Mouse (Mus musculus): Measurements from ENCODE around the gene Rasgef1b. TPM values are rescaled to one million over a fixed set of nuclear protein-coding genes. Genes with fewer than 3 reads are reported as not detected.

Rasgef1b gene
- polyA plus RNA-seq, 1 experiment: 0.26 TPM

DNA sequence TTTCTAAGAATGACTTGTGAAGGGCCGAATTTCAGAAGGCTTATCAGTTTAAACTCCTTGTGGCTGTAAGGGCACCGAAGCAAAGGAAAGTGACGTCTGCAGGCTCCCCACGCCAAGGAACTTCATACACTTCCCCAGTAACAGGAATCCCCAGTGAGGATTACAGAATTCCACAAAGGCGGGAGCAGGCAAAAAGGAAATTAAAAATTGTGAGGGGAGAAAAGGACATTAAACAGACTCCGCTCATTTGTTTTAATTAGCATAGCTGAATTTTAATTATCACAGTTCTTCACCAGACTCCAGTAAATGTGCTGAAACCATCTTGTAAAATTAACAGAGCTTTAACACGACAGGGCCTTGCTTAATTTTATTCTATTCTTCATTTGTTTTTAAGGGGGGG, 17.2 kb upstream of the Rasgef1b start:
- no peak overlapping the region for H3K4me2 ChIP-seq (ENCODE audit: low read depth)
- no peak overlapping the region for H3K4me3 ChIP-seq
- no peaks in the 10 kb centered on the region for H3K27me3 ChIP-seq (ENCODE audit: control insufficient read depth, insufficient read depth, insufficient read length)
- H3ac ChIP-seq (ENCODE audit: control insufficient read depth, insufficient read length): no peak overlapping the region
- H3K79me2 ChIP-seq (ENCODE audit: control insufficient read depth, insufficient read depth): no peaks in the 10 kb centered on the region
- TF ChIP-seq MYOD1 (IDR thresholded peaks at IDR 0.05; ENCODE audit: control insufficient read depth in 1 of 3, insufficient read length in 2 of 3, low read depth in 2 of 3) (no peak), TCF12 (IDR thresholded peaks at IDR 0.05; ENCODE audit: insufficient read depth, poor library complexity, severe bottlenecking) (no peak), POLR2AphosphoS2 (IDR thresholded peaks at IDR 0.05; ENCODE audit: insufficient read length, low read depth) (no peak), MYOG (IDR thresholded peaks at IDR 0.05; ENCODE audit: control insufficient read depth in 1 of 3, insufficient read depth in 1 of 3, insufficient read length in 2 of 3, low read depth in 2 of 3) (no peak), SRF (IDR thresholded peaks at IDR 0.05; ENCODE audit: control insufficient read depth, insufficient read length, low read depth) (no peak), POLR2A (IDR thresholded peaks at IDR 0.05; ENCODE audit: insufficient read length, low read depth) (no peak), REST (IDR thresholded peaks at IDR 0.05; ENCODE audit: insufficient read depth, insufficient read length) (no peak), USF1 (IDR thresholded peaks at IDR 0.05; ENCODE audit: low read depth) (no peak), MAX (IDR thresholded peaks at IDR 0.05; ENCODE audit: low read depth) (no peak), E2F4 (IDR thresholded peaks at IDR 0.05; ENCODE audit: insufficient read depth) (no peak), CEBPB (IDR thresholded peaks at IDR 0.05; ENCODE audit: insufficient read depth, poor library complexity, severe bottlenecking) (no peak), TCF3 (IDR thresholded peaks at IDR 0.05; ENCODE audit: insufficient read length, low read depth) (no peak)
- no peaks in the 10 kb centered on the region for H3K36me3 ChIP-seq (ENCODE audit: control insufficient read depth, insufficient read depth)

DNA sequence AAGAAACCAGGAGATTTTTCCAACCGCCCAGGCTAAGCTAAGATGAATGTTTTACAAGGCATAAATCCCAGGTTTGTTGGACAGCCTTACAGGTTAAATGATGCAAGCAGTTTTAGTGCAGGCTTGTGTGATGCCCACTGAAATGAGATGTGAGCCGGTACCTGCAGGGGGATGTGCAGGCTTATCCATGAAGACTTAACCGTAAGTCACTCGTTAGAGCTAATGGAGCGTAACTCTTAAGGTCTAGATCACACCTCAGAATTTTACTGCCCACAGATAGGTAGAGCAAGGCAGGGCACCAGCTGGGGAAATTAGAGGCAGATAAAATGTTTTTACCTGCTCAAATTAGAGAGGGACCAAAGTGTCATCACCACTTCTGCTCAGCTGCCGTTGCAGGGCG, 14.0 kb upstream of the Rasgef1b start:
- Histone ChIP-seq H3K36me3 (ENCODE audit: control insufficient read depth, insufficient read depth) (no peaks in the 10 kb centered on the region), H3K27me3 (ENCODE audit: control insufficient read depth, insufficient read depth, insufficient read length) (no peaks in the 10 kb centered on the region), H3K79me2 (ENCODE audit: control insufficient read depth, insufficient read depth) (no peaks in the 10 kb centered on the region), H3K4me3 (no peak overlapping the region), H3ac (ENCODE audit: control insufficient read depth, insufficient read length) (no peak overlapping the region), H3K4me2 (ENCODE audit: low read depth) (no peak overlapping the region)
- TF ChIP-seq TCF12 (IDR thresholded peaks at IDR 0.05; ENCODE audit: insufficient read depth, poor library complexity, severe bottlenecking) (no peak), MYOD1 (IDR thresholded peaks at IDR 0.05; ENCODE audit: control insufficient read depth in 1 of 3, insufficient read length in 2 of 3, low read depth in 2 of 3) (no peak), TCF3 (IDR thresholded peaks at IDR 0.05; ENCODE audit: insufficient read length, low read depth) (no peak), E2F4 (IDR thresholded peaks at IDR 0.05; ENCODE audit: insufficient read depth) (no peak), MAX (IDR thresholded peaks at IDR 0.05; ENCODE audit: low read depth) (no peak), POLR2A (IDR thresholded peaks at IDR 0.05; ENCODE audit: insufficient read length, low read depth) (no peak)

DNA sequence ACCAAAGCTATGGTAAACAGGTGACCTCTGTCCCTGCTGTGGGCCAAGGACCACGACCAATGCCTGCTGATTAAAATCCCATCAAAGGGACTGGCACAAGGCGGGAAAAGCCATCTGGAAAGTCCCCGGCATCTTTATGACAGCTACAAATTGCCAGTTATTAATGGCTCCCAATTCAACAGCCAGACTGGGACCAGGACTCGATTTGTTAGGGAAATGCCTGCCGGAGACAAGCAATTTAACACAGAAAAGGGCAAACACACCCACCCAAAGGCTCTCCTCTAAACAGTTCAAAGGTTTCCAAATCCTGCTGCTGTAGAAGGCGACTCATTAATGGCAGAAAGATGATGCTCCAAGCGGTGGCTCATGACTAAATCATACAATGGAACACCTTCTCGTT, 13.2 kb upstream of the Rasgef1b start:
- Histone ChIP-seq H3K79me2 (ENCODE audit: control insufficient read depth, insufficient read depth) (no peaks in the 10 kb centered on the region), H3K4me2 (ENCODE audit: low read depth) (no peak overlapping the region), H3ac (ENCODE audit: control insufficient read depth, insufficient read length) (no peak overlapping the region), H3K27me3 (ENCODE audit: control insufficient read depth, insufficient read depth, insufficient read length) (no peaks in the 10 kb centered on the region), H3K4me3 (no peak overlapping the region), H3K36me3 (ENCODE audit: control insufficient read depth, insufficient read depth) (no peaks in the 10 kb centered on the region)
- TF ChIP-seq TCF12 (IDR thresholded peaks at IDR 0.05; ENCODE audit: insufficient read depth, poor library complexity, severe bottlenecking) (no peak), SRF (IDR thresholded peaks at IDR 0.05; ENCODE audit: control insufficient read depth, insufficient read length, low read depth) (no peak), CEBPB (IDR thresholded peaks at IDR 0.05; ENCODE audit: insufficient read depth, poor library complexity, severe bottlenecking) (no peak), MAX (IDR thresholded peaks at IDR 0.05; ENCODE audit: low read depth) (no peak), MYOD1 (IDR thresholded peaks at IDR 0.05; ENCODE audit: control insufficient read depth in 1 of 3, insufficient read length in 2 of 3, low read depth in 2 of 3) (no peak), POLR2AphosphoS2 (IDR thresholded peaks at IDR 0.05; ENCODE audit: insufficient read length, low read depth) (no peak), TCF3 (IDR thresholded peaks at IDR 0.05; ENCODE audit: insufficient read length, low read depth) (no peak), E2F4 (IDR thresholded peaks at IDR 0.05; ENCODE audit: insufficient read depth) (no peak), POLR2A (IDR thresholded peaks at IDR 0.05; ENCODE audit: insufficient read length, low read depth) (no peak), MYOG (IDR thresholded peaks at IDR 0.05; ENCODE audit: control insufficient read depth in 1 of 3, insufficient read depth in 1 of 3, insufficient read length in 2 of 3, low read depth in 2 of 3) (no peak), REST (IDR thresholded peaks at IDR 0.05; ENCODE audit: insufficient read depth, insufficient read length) (no peak), USF1 (IDR thresholded peaks at IDR 0.05; ENCODE audit: low read depth) (no peak)

DNA sequence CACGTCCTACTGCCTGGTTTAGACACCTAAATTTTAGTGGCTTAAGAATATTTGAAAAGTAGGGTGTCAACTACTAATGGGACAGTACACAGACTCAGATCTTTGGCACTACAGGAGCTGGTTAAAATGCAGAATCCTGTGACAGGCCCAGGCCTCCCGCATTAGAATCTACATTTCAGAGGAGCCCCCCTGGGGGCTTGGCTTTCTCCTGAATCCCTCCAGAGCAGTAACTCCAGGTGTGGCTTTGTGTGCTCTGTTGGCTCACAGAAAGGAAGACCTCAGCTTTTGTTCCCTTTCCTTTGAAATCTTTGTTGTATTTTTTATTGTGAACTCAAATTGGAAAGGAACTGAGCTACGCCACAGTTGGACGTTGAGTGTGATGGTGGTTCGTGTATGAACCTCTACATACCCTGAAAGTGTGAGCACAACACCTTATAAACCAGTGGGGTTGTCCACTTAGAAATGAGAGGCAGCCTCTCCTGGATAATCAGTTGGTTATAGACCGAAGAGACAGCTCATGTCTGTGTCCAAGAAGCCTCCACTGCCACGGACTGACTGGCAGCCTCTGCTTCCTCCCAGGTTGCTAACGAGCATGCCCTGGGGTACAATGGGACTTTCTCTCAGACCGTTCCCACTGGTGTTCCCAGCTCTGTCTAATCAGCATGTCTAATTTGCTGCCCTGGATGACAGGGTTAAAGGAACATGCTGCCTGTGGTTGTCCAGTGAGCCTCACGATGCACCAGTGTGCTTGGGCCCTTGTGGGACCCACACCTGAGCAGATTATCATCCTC, 9.3 kb upstream of the Rasgef1b start:
- H3K36me3 ChIP-seq (ENCODE audit: control insufficient read depth, insufficient read depth): no peaks in the 10 kb centered on the region
- H3K27me3 ChIP-seq (ENCODE audit: control insufficient read depth, insufficient read depth, insufficient read length): peaks cover 4% of the 10 kb centered on the region
- H3K4me2 ChIP-seq (ENCODE audit: low read depth): no peak overlapping the region
- H3K4me3 ChIP-seq: no peak overlapping the region
- no peaks in the 10 kb centered on the region for H3K79me2 ChIP-seq (ENCODE audit: control insufficient read depth, insufficient read depth)
- TF ChIP-seq E2F4 (IDR thresholded peaks at IDR 0.05; ENCODE audit: insufficient read depth): no peak
- no peak for TF ChIP-seq POLR2AphosphoS2 (IDR thresholded peaks at IDR 0.05; ENCODE audit: insufficient read length, low read depth)
- no peak for TF ChIP-seq POLR2A (IDR thresholded peaks at IDR 0.05; ENCODE audit: insufficient read length, low read depth)
- no peak for TF ChIP-seq TCF3 (IDR thresholded peaks at IDR 0.05; ENCODE audit: insufficient read length, low read depth)
- TF ChIP-seq USF1 (IDR thresholded peaks at IDR 0.05; ENCODE audit: low read depth): no peak
- no peak for TF ChIP-seq REST (IDR thresholded peaks at IDR 0.05; ENCODE audit: insufficient read depth, insufficient read length)
- no peak overlapping the region for H3ac ChIP-seq (ENCODE audit: control insufficient read depth, insufficient read length)

DNA sequence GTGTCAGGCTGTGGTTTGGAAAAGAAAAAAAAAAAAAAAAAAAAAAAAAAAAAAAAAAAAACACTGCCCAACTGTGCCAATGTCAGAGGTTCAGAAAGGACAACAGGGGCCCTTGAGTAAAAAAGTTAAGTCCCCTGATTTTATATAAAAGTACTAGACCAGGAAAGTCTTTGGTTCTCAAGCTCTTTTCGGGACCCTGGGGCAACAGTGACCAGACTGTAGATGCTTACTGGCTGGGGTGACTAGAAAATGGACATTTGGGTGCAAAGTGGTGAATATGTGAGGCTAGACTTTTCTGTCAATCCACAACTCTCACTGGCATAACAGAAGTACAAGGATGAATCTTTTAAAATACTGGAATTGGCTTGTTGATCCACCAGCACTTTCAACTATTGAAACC, 1.1 kb upstream of the Rasgef1b start:
- TF ChIP-seq CEBPB (IDR thresholded peaks at IDR 0.05; ENCODE audit: insufficient read depth, poor library complexity, severe bottlenecking) (no peak), POLR2AphosphoS2 (IDR thresholded peaks at IDR 0.05; ENCODE audit: insufficient read length, low read depth) (no peak), MAX (IDR thresholded peaks at IDR 0.05; ENCODE audit: low read depth) (no peak), MYOG (IDR thresholded peaks at IDR 0.05; ENCODE audit: control insufficient read depth in 1 of 3, insufficient read depth in 1 of 3, insufficient read length in 2 of 3, low read depth in 2 of 3) (no peak), MYOD1 (IDR thresholded peaks at IDR 0.05; ENCODE audit: control insufficient read depth in 1 of 3, insufficient read length in 2 of 3, low read depth in 2 of 3) (no peak), SRF (IDR thresholded peaks at IDR 0.05; ENCODE audit: control insufficient read depth, insufficient read length, low read depth) (no peak), USF1 (IDR thresholded peaks at IDR 0.05; ENCODE audit: low read depth) (no peak), E2F4 (IDR thresholded peaks at IDR 0.05; ENCODE audit: insufficient read depth) (no peak), TCF3 (IDR thresholded peaks at IDR 0.05; ENCODE audit: insufficient read length, low read depth) (no peak), REST (IDR thresholded peaks at IDR 0.05; ENCODE audit: insufficient read depth, insufficient read length) (no peak)
- no peak overlapping the region for H3K4me3 ChIP-seq
- no peaks in the 10 kb centered on the region for H3K79me2 ChIP-seq (ENCODE audit: control insufficient read depth, insufficient read depth)
- H3ac ChIP-seq (ENCODE audit: control insufficient read depth, insufficient read length): no peak overlapping the region
- H3K27me3 ChIP-seq (ENCODE audit: control insufficient read depth, insufficient read depth, insufficient read length): peaks cover 22% of the 10 kb centered on the region
- H3K36me3 ChIP-seq (ENCODE audit: control insufficient read depth, insufficient read depth): no peaks in the 10 kb centered on the region
- no peak overlapping the region for H3K4me2 ChIP-seq (ENCODE audit: low read depth)
